20 mouse cellular contexts compared by ENCODE assay signal in the genomic region with DNA sequence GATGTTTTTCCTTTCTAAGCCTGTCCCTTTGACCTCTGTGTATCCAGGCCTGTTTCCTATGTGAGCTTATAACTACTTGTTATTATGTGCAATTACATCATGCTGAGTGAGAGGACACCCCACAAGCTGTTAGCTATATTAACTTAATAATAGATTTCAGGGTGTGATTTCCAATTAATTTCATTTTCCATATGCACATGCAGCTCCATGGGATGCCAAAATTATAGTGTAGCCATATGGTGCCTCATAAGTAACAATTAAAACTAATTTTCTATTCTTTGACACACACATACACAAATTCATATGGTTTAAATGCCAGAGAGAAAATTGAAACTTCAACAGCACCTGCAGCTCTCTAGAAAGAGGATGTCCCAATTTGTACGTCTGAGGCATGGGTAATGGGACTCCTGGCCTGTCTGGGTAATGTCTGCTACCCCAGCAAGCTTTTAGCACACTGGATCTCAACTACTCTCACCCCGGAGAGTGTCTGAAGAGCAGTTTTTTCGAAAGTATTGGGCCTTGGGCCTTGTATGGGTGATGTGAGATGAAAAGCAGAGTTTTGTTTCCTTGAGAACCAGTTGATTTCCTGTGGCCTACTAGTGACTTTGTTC.
DNase-seq lines count a peak whose midpoint lies in the region; ATAC-seq and TF ChIP-seq lines count a peak whose summit lies in the region.
"Had no signal": no experiment of that assay in that cellular context is flagged by ENCODE, and none has a peak within 500 bp of the region (broad histone marks: within the 10 kb centered on the region; RNA-seq: fewer than 3 reads in every experiment).

No protein-coding gene starts in this region.

- no peak for TF ChIP-seq EP300 in liver, postnatal 0 days (IDR thresholded peaks at IDR 0.05; ENCODE audit: low read depth)

- H3K4me3 ChIP-seq in forebrain, embryonic 13.5 days, result no peak overlapping the region
- H3K4me3 ChIP-seq in forebrain, embryonic 12.5 days (replicated peaks), result no peak overlapping the region
- H3K4me3 ChIP-seq in hindbrain, embryonic 13.5 days, result no peak overlapping the region
- no peak overlapping the region for H3K4me3 ChIP-seq in hindbrain, embryonic 16.5 days (ENCODE audit: low read length)
- no peak overlapping the region for H3K4me3 ChIP-seq in liver, postnatal 0 days (ENCODE audit: low read depth, low read length)
- no peak overlapping the region for H3K4me3 ChIP-seq in liver, embryonic 12.5 days
- H3K4me3 ChIP-seq: embryonic facial prominence, embryonic 12.5 days; heart, embryonic 12.5 days; hindbrain, embryonic 10.5 days; hindbrain, embryonic 15.5 days had no signal

- 0 out of 2 replicates have a peak, but pooled peaks have one; percentile 51 for ATAC-seq in forebrain, embryonic 13.5 days
- no peak for ATAC-seq in forebrain, embryonic 12.5 days (ENCODE audit: low FRiP score)
- no peak for ATAC-seq in hindbrain, embryonic 13.5 days (ENCODE audit: low FRiP score)
- ATAC-seq in hindbrain, embryonic 16.5 days, result no peak
- ATAC-seq in liver, postnatal 0 days, result peak; percentile 84
- no peak for ATAC-seq in liver, embryonic 12.5 days

- no peak overlapping the region for H3K4me2 ChIP-seq in forebrain, embryonic 13.5 days
- no peak overlapping the region for H3K4me2 ChIP-seq in forebrain, embryonic 12.5 days
- H3K4me2 ChIP-seq in hindbrain, embryonic 13.5 days, result no peak overlapping the region
- no peak overlapping the region for H3K4me2 ChIP-seq in hindbrain, embryonic 16.5 days (ENCODE audit: low read length)
- H3K4me2 ChIP-seq in liver, postnatal 0 days (ENCODE audit: low read depth, low read length), result no peak overlapping the region
- H3K4me2 ChIP-seq in liver, embryonic 12.5 days, result no peak overlapping the region
- H3K4me2 ChIP-seq: embryonic facial prominence, embryonic 12.5 days; heart, embryonic 12.5 days; hindbrain, embryonic 15.5 days had no signal

- no peak overlapping the region for H3K9ac ChIP-seq in forebrain, embryonic 13.5 days
- no peak overlapping the region for H3K9ac ChIP-seq in forebrain, embryonic 12.5 days
- no peak overlapping the region for H3K9ac ChIP-seq in hindbrain, embryonic 13.5 days
- no peak overlapping the region for H3K9ac ChIP-seq in hindbrain, embryonic 16.5 days (ENCODE audit: low read depth, low read length)
- no peak overlapping the region for H3K9ac ChIP-seq in liver, postnatal 0 days (replicated peaks)
- H3K9ac ChIP-seq in liver, embryonic 12.5 days, result no peak overlapping the region
- H3K9ac ChIP-seq: embryonic facial prominence, embryonic 12.5 days; heart, embryonic 12.5 days; hindbrain, embryonic 15.5 days had no signal

- H3K36me3 ChIP-seq in forebrain, embryonic 13.5 days (ENCODE audit: poor library complexity, severe bottlenecking), result no peaks in the 10 kb centered on the region
- H3K36me3 ChIP-seq in forebrain, embryonic 12.5 days (replicated peaks), result no peaks in the 10 kb centered on the region
- no peaks in the 10 kb centered on the region for H3K36me3 ChIP-seq in hindbrain, embryonic 13.5 days
- H3K36me3 ChIP-seq in hindbrain, embryonic 16.5 days (ENCODE audit: control insufficient read depth, insufficient read depth, low read length), result no peaks in the 10 kb centered on the region
- H3K36me3 ChIP-seq in liver, postnatal 0 days (replicated peaks; ENCODE audit: insufficient read depth, low read length), result no peaks in the 10 kb centered on the region
- no peaks in the 10 kb centered on the region for H3K36me3 ChIP-seq in liver, embryonic 12.5 days
- H3K36me3 ChIP-seq: embryonic facial prominence, embryonic 12.5 days; heart, embryonic 12.5 days; hindbrain, embryonic 10.5 days; hindbrain, embryonic 15.5 days had no signal

- no peak overlapping the region for H3K27ac ChIP-seq in forebrain, embryonic 13.5 days
- no peak overlapping the region for H3K27ac ChIP-seq in forebrain, embryonic 12.5 days
- peak overlapping the region; percentile 10; the same call in 1 of the 2 replicates for H3K27ac ChIP-seq in hindbrain, embryonic 13.5 days
- no peak overlapping the region for H3K27ac ChIP-seq in hindbrain, embryonic 16.5 days (ENCODE audit: low read depth, low read length)
- H3K27ac ChIP-seq in liver, postnatal 0 days (ENCODE audit: low read depth), result peak overlapping the region; percentile 74
- no peak overlapping the region for H3K27ac ChIP-seq in liver, embryonic 12.5 days
- H3K27ac ChIP-seq: embryonic facial prominence, embryonic 12.5 days; hindbrain, embryonic 10.5 days; hindbrain, embryonic 15.5 days had no signal

- TF ChIP-seq CTCF in liver, postnatal 0 days (IDR thresholded peaks at IDR 0.05; ENCODE audit: low read depth), result no peak

- H3K27me3 ChIP-seq in forebrain, embryonic 13.5 days, result no peaks in the 10 kb centered on the region
- no peaks in the 10 kb centered on the region for H3K27me3 ChIP-seq in forebrain, embryonic 12.5 days
- H3K27me3 ChIP-seq in hindbrain, embryonic 13.5 days, result no peaks in the 10 kb centered on the region
- H3K27me3 ChIP-seq in hindbrain, embryonic 16.5 days (replicated peaks; ENCODE audit: control insufficient read depth, insufficient read depth, low read length), result no peaks in the 10 kb centered on the region
- no peaks in the 10 kb centered on the region for H3K27me3 ChIP-seq in liver, postnatal 0 days (ENCODE audit: insufficient read depth, low read length)
- H3K27me3 ChIP-seq in liver, embryonic 12.5 days (replicated peaks), result no peaks in the 10 kb centered on the region
- H3K27me3 ChIP-seq: embryonic facial prominence, embryonic 12.5 days; heart, embryonic 12.5 days; hindbrain, embryonic 15.5 days had no signal

- 67% methylated on average over 3 of the region's 3 CpGs for WGBS in forebrain, embryonic 13.5 days
- 73% methylated on average over 3 of the region's 3 CpGs for WGBS in forebrain, embryonic 12.5 days
- WGBS in hindbrain, embryonic 13.5 days, result 76% methylated on average over 3 of the region's 3 CpGs
- 78% methylated on average over 3 of the region's 3 CpGs for WGBS in hindbrain, embryonic 16.5 days
- 73% methylated on average over 3 of the region's 3 CpGs for WGBS in liver, postnatal 0 days (ENCODE audit: insufficient replicate concordance)
- WGBS in liver, embryonic 12.5 days (ENCODE audit: insufficient replicate concordance), result 75% methylated on average over 3 of the region's 3 CpGs

- no peaks in the 10 kb centered on the region for H3K4me1 ChIP-seq in forebrain, embryonic 13.5 days
- H3K4me1 ChIP-seq in forebrain, embryonic 12.5 days, result no peaks in the 10 kb centered on the region
- H3K4me1 ChIP-seq in hindbrain, embryonic 13.5 days (replicated peaks), result peaks cover 8% of the 10 kb centered on the region; the same call in 1 of the 2 replicates
- H3K4me1 ChIP-seq in hindbrain, embryonic 16.5 days (ENCODE audit: control insufficient read depth, insufficient read depth, low read depth, low read length), result no peaks in the 10 kb centered on the region
- peaks cover 16% of the 10 kb centered on the region; the same call in 1 of the 2 replicates for H3K4me1 ChIP-seq in liver, postnatal 0 days (ENCODE audit: insufficient read depth)
- H3K4me1 ChIP-seq in liver, embryonic 12.5 days, result peaks cover 12% of the 10 kb centered on the region; the same call in 1 of the 2 replicates
- H3K4me1 ChIP-seq: heart, embryonic 12.5 days; hindbrain, embryonic 10.5 days; hindbrain, embryonic 15.5 days had no signal

- no peaks in the 10 kb centered on the region for H3K9me3 ChIP-seq in forebrain, embryonic 13.5 days (replicated peaks)
- H3K9me3 ChIP-seq in forebrain, embryonic 12.5 days, result no peaks in the 10 kb centered on the region
- no peaks in the 10 kb centered on the region for H3K9me3 ChIP-seq in hindbrain, embryonic 13.5 days
- H3K9me3 ChIP-seq in hindbrain, embryonic 16.5 days (ENCODE audit: control insufficient read depth, low read length), result no peaks in the 10 kb centered on the region
- no peaks in the 10 kb centered on the region for H3K9me3 ChIP-seq in liver, postnatal 0 days (ENCODE audit: low read length)
- H3K9me3 ChIP-seq in liver, embryonic 12.5 days (replicated peaks), result no peaks in the 10 kb centered on the region
- H3K9me3 ChIP-seq: embryonic facial prominence, embryonic 12.5 days; heart, embryonic 12.5 days; hindbrain, embryonic 10.5 days; hindbrain, embryonic 15.5 days had no signal

- no peak for DNase-seq in liver, postnatal 0 days
- peak; percentile 12 for DNase-seq in telencephalon, adult 2 months (ENCODE audit: low read depth, low spot score)
- no peak for DNase-seq in right cerebral cortex, postnatal 25 days
- DNase-seq: adrenal gland, adult 2 months; adrenal gland, postnatal 25 days; cerebellum, adult 11 months; cerebellum, adult 8-10 months; cerebellum, postnatal 14 days; embryo, embryonic 11 days; gastrocnemius, postnatal 10 days; kidney, adult 11 months had no signal

Comparison
In these comparisons a context has a peak if more than half of its experiments do, and no peak if none do; other contexts are left out.
1. ATAC-seq: peak in forebrain, embryonic 13.5 days (single experiment) and liver, postnatal 0 days (single experiment); none in forebrain, embryonic 12.5 days (single experiment), hindbrain, embryonic 13.5 days (single experiment), hindbrain, embryonic 16.5 days (single experiment) and liver, embryonic 12.5 days (single experiment).
2. H3K27ac ChIP-seq: peak in hindbrain, embryonic 13.5 days (single experiment) and liver, postnatal 0 days (single experiment); none in forebrain, embryonic 13.5 days (single experiment), forebrain, embryonic 12.5 days (single experiment), hindbrain, embryonic 16.5 days (single experiment) and liver, embryonic 12.5 days (single experiment).